Comparison of ENCODE assay signal across 30 mouse cellular contexts in genomic region chr11:24247285-24247684, GRCm38 (mm10).
DNase-seq lines count a peak whose midpoint lies in the region; ATAC-seq and TF ChIP-seq lines count a peak whose summit lies in the region.
"Had no signal": no experiment of that assay in that cellular context is flagged by ENCODE, and none has a peak within 500 bp of the region (broad histone marks: within the 10 kb centered on the region; RNA-seq: fewer than 3 reads in every experiment).

No protein-coding gene starts in this region.

- no peaks in the 10 kb centered on the region for H3K9me3 ChIP-seq in midbrain, embryonic 15.5 days
- H3K9me3 ChIP-seq in forebrain, embryonic 16.5 days (ENCODE audit: control insufficient read depth, low read length) = no peaks in the 10 kb centered on the region

- TF ChIP-seq CTCF in layer of hippocampus, adult 2 months (conservative IDR thresholded peaks at IDR 0.05) = peak; percentile 43

- no peak for ATAC-seq in midbrain, embryonic 15.5 days (replicated peaks)
- ATAC-seq in forebrain, embryonic 16.5 days = no peak
- ATAC-seq: forebrain, postnatal 0 days; Patski had no signal

- no peak overlapping the region for H3K27ac ChIP-seq in layer of hippocampus, adult 2 months
- H3K27ac ChIP-seq in midbrain, embryonic 15.5 days = no peak overlapping the region
- no peak overlapping the region for H3K27ac ChIP-seq in forebrain, embryonic 16.5 days (ENCODE audit: low read length)
- H3K27ac ChIP-seq: hindbrain, embryonic 14.5 days; kidney, postnatal 0 days had no signal

- no peak overlapping the region for H3K4me2 ChIP-seq in midbrain, embryonic 15.5 days
- H3K4me2 ChIP-seq in forebrain, embryonic 16.5 days (ENCODE audit: low read length) = no peak overlapping the region
- H3K4me2 ChIP-seq: heart, embryonic 11.5 days; hindbrain, embryonic 14.5 days had no signal

- H3K4me1 ChIP-seq in midbrain, embryonic 15.5 days = 0 out of 2 replicates have a peak, but pooled peaks cover 4% of the 10 kb centered on the region
- peaks cover 6% of the 10 kb centered on the region; the same call in 1 of the 2 replicates for H3K4me1 ChIP-seq in forebrain, embryonic 16.5 days (replicated peaks; ENCODE audit: control insufficient read depth, insufficient read depth, low read length)

- H3K36me3 ChIP-seq in midbrain, embryonic 15.5 days (replicated peaks) = no peaks in the 10 kb centered on the region
- no peaks in the 10 kb centered on the region for H3K36me3 ChIP-seq in forebrain, embryonic 16.5 days (ENCODE audit: control insufficient read depth, insufficient read depth)

- DNase-seq in layer of hippocampus, adult 2 months (ENCODE audit: low spot score in 2 of 2) = no peak
- DNase-seq in layer of hippocampus, adult 8-10 months (ENCODE audit: low spot score in 2 of 2) = no peak
- DNase-seq in A20 (ENCODE audit: low read depth, low spot score) (peak; percentile 47), ES-CJ7 (ENCODE audit: low read depth, low spot score) (peak; percentile 42), ZHBTc4 (ENCODE audit: low read depth, low spot score) (peak; percentile 32)
- DNase-seq: adrenal gland, postnatal 25 days; cerebellum, adult 18-20 months; cerebellum, postnatal 10 days; forebrain, postnatal 0 days; gastrocnemius, postnatal 25 days; heart, adult 11 months; heart, postnatal 4 days; kidney, adult 18-20 months; kidney, postnatal 4 days; layer of hippocampus, adult 9-11 months; liver; lung, adult 18-20 months; lung, postnatal 10 days; midbrain, embryonic 14.5 days; right cerebral cortex, postnatal 25 days; spleen, adult 18-20 months; thymus, adult 18-20 months; thymus, postnatal 25 days had no signal

- no peak overlapping the region for H3K4me3 ChIP-seq in layer of hippocampus, adult 2 months
- H3K4me3 ChIP-seq in midbrain, embryonic 15.5 days = no peak overlapping the region
- H3K4me3 ChIP-seq in forebrain, embryonic 16.5 days (replicated peaks; ENCODE audit: low read length) = no peak overlapping the region
- H3K4me3 ChIP-seq: erythroblast, embryonic 14.5 days had no signal

- H3K9ac ChIP-seq in midbrain, embryonic 15.5 days = no peak overlapping the region
- no peak overlapping the region for H3K9ac ChIP-seq in forebrain, embryonic 16.5 days (replicated peaks; ENCODE audit: low read depth, low read length)
- H3K9ac ChIP-seq: forebrain, postnatal 0 days; hindbrain, embryonic 14.5 days had no signal

- H3K27me3 ChIP-seq in midbrain, embryonic 15.5 days (replicated peaks) = no peaks in the 10 kb centered on the region
- no peaks in the 10 kb centered on the region for H3K27me3 ChIP-seq in forebrain, embryonic 16.5 days (replicated peaks; ENCODE audit: control insufficient read depth, insufficient read depth, low read length)

- 88% methylated on average over 4 of the region's 4 CpGs for WGBS in midbrain, embryonic 15.5 days
- 95% methylated on average over 4 of the region's 4 CpGs for WGBS in forebrain, embryonic 16.5 days

Comparison
In these comparisons a context has a peak if more than half of its experiments do, and no peak if none do; other contexts are left out.
1. DNase-seq: peak in A20 (single experiment), ES-CJ7 (single experiment) and ZHBTc4 (single experiment); none in layer of hippocampus, adult 2 months (0 of 2) and layer of hippocampus, adult 8-10 months (0 of 2).